Mouse (Mus musculus) hindbrain, embryonic 12.5 days (tissue): Measurements from ENCODE around the gene Frmpd1. TPM values are rescaled to one million over a fixed set of nuclear protein-coding genes. Genes with fewer than 3 reads are reported as not detected.

Experiments
- ATAC-seq: fragments of 200-750 bp; cut with Nextera tagmentation; 2 replicates; pipeline ENCODE4 v1.8.0; 2017; ENCODE audit warnings: moderate TSS enrichment; ENCODE audit not compliant: low FRiP score
- H3K27ac ChIP-seq: fragments of 300-500 bp; sonication (generic); 2 replicates; pipeline ENCODE4 v1.5.1; 2016; ENCODE audit warnings: mild to moderate bottlenecking
- H3K27me3 ChIP-seq: fragments of 300-500 bp; sonication (generic); 2 replicates; pipeline ENCODE4 v1.6.1; 2016; ENCODE audit warnings: mild to moderate bottlenecking
- H3K36me3 ChIP-seq: fragments of 300-500 bp; sonication (generic); 2 replicates; pipeline ENCODE4 v1.6.1; 2016; ENCODE audit warnings: mild to moderate bottlenecking
- H3K4me1 ChIP-seq: fragments of 300-500 bp; sonication (generic); 2 replicates; pipeline ENCODE4 v1.6.1; 2016
- H3K4me2 ChIP-seq: fragments of 300-500 bp; sonication (generic); replicated peaks from 2 replicates; pipeline ENCODE4 v1.6.1; 2016; ENCODE audit warnings: mild to moderate bottlenecking
- H3K4me3 ChIP-seq: fragments of 300-500 bp; sonication (generic); 2 replicates; pipeline ENCODE4 v1.5.1; 2016; ENCODE audit warnings: mild to moderate bottlenecking
- H3K9ac ChIP-seq: fragments of 300-500 bp; sonication (generic); 2 replicates; pipeline ENCODE4 v1.6.1; 2016; ENCODE audit warnings: mild to moderate bottlenecking, moderate library complexity
- H3K9me3 ChIP-seq: fragments of 300-500 bp; sonication (generic); replicated peaks from 2 replicates; pipeline ENCODE4 v1.6.1; 2016; ENCODE audit warnings: mild to moderate bottlenecking
- WGBS: fragments of 180-500 bp; shearing (Covaris S2); methylation state at CpG from one replicate; pipeline ENCODE4 v1.1.7; 2016; 5-methylcytosine and 5-hydroxymethylcytosine counted together
- polyA plus RNA-seq: library from polyadenylated mRNA; unstranded; fragments of >200 nt; fragmentation: Nextera tagmentation; extraction: Ambion mirVana; gene quantifications from 2 replicates; pipeline ENCODE4 v1.2.1, GENCODE M21; 2016

Gene Frmpd1
- polyA plus RNA-seq, 1 experiment from 2014 or later: 2.0 TPM

DNA sequence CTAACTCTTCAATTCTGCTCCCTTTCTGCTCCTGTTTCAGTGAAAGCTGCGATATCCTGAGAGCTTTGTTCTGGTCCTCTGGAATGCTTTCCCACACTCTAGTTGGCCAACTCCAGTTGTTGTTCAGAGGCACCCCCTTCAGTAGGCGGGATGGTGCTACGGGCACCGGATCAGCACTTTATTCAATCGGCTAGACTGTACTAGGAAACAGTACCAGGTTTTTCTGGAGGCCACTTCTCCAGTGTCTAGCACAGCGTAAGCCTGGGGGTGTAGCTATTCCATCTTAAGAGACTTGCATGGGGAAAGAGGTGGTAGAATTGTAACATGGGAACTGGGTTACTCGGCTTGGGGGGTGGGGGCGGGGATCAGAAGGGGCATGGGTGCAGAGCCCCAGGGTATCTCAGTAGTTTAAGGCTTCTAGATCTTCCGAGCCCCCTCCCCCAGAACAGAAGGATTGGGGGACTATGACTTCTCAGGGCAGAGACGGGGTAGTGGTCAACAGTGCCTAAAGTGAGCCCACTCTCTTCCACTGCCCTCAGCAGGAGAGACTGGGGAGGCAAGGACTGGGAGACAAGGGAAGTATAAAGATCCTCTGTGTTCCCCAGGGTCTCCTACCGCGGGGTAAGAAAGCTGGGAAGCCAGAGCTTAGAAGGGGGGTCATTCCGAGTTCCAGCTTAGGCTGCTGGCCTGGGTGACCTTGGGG lies 706 bp upstream of the Frmpd1 start:
- WGBS: 24% methylated on average over 13 of the region's 13 CpGs
- peaks cover 39% of the 10 kb centered on the region for H3K27me3 ChIP-seq
- no peaks in the 10 kb centered on the region for H3K9me3 ChIP-seq
- H3K4me2 ChIP-seq: peak overlapping the region; percentile 79
- peak overlapping the region; percentile 30; the same call in 1 of the 2 replicates for H3K27ac ChIP-seq
- H3K36me3 ChIP-seq: no peaks in the 10 kb centered on the region
- peaks cover 10% of the 10 kb centered on the region for H3K4me1 ChIP-seq
- H3K4me3 ChIP-seq: peak overlapping the region; percentile 64
- ATAC-seq: peak; percentile 51
- peak overlapping the region; percentile 67 for H3K9ac ChIP-seq

- WGBS: 2% methylated on average over 10 of the region's 10 CpGs
- no peaks in the 10 kb centered on the region for H3K9me3 ChIP-seq
- no peak; the same call in none of the 2 replicates for ATAC-seq
- no peaks in the 10 kb centered on the region for H3K36me3 ChIP-seq
- H3K9ac ChIP-seq: peak overlapping the region; percentile 67
- H3K4me1 ChIP-seq: peaks cover 10% of the 10 kb centered on the region
- H3K4me2 ChIP-seq: peak overlapping the region; percentile 79
- H3K27ac ChIP-seq: no peak overlapping the region
- peak overlapping the region; percentile 64 for H3K4me3 ChIP-seq
- peaks cover 39% of the 10 kb centered on the region for H3K27me3 ChIP-seq
Measured at GRCm38 (mm10) chr4:45185331-45185669, 625 bp downstream of the Frmpd1 start.

GRCm38 (mm10) chr4:45198296-45198695 lies 13.6 kb downstream of the Frmpd1 start:
- no peaks in the 10 kb centered on the region for H3K9me3 ChIP-seq
- no peak for ATAC-seq
- H3K4me1 ChIP-seq: no peaks in the 10 kb centered on the region
- no peak overlapping the region for H3K4me3 ChIP-seq
- no peak overlapping the region for H3K9ac ChIP-seq
- 63% methylated on average over 3 of the region's 3 CpGs for WGBS
- H3K36me3 ChIP-seq: no peaks in the 10 kb centered on the region
- H3K4me2 ChIP-seq: no peak overlapping the region
- no peaks in the 10 kb centered on the region for H3K27me3 ChIP-seq
- H3K27ac ChIP-seq: no peak overlapping the region

DNA sequence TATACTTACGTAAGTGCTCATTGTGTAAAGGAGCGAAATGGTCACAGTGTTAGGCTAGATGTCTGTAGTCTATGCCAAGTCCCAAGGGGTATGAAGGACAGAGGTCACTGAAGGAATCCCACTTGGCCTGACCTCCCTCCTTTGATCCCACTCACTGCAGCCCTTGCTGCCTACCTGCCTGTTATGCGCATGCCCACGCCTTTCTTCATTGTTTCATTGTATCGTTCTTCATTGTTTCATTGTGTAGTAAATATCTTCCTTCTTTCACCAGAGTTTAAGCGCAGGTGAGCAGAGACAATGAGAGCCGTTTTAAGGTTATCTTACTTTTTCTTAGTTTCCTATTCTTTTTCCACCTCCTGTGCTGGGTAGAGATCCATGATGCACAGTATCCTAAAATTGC lies 18.6 kb downstream of the Frmpd1 start:
- Histone ChIP-seq H3K4me2 (no peak overlapping the region), H3K27me3 (no peaks in the 10 kb centered on the region), H3K27ac (no peak overlapping the region), H3K4me3 (no peak overlapping the region), H3K4me1 (no peaks in the 10 kb centered on the region), H3K36me3 (no peaks in the 10 kb centered on the region), H3K9ac (no peak overlapping the region), H3K9me3 (no peaks in the 10 kb centered on the region)
- ATAC-seq: no peak
- WGBS: 87% methylated on average over 7 of the region's 7 CpGs

- 62% methylated on average over 4 of the region's 4 CpGs for WGBS
- ATAC-seq: no peak
- Histone ChIP-seq H3K4me2 (no peak overlapping the region), H3K27me3 (no peaks in the 10 kb centered on the region), H3K9me3 (no peaks in the 10 kb centered on the region), H3K27ac (no peak overlapping the region), H3K4me1 (peaks cover 10% of the 10 kb centered on the region), H3K4me3 (no peak overlapping the region), H3K36me3 (no peaks in the 10 kb centered on the region), H3K9ac (no peak overlapping the region)
Measured at GRCm38 (mm10) chr4:45207444-45207843, 22.8 kb downstream of the Frmpd1 start.

- 59% methylated on average over 12 of the region's 12 CpGs for WGBS
- Histone ChIP-seq H3K27ac (no peak overlapping the region), H3K4me1 (peaks cover 13% of the 10 kb centered on the region), H3K9ac (no peak overlapping the region), H3K4me2 (no peak overlapping the region), H3K36me3 (no peaks in the 10 kb centered on the region), H3K9me3 (no peaks in the 10 kb centered on the region), H3K27me3 (no peaks in the 10 kb centered on the region), H3K4me3 (no peak overlapping the region)
- ATAC-seq: peak; percentile 56; the same call in 1 of the 2 replicates
Measured at GRCm38 (mm10) chr4:45208832-45209363, 24.2 kb downstream of the Frmpd1 start.

- Histone ChIP-seq H3K9me3 (no peaks in the 10 kb centered on the region), H3K36me3 (no peaks in the 10 kb centered on the region), H3K4me1 (peaks cover 13% of the 10 kb centered on the region), H3K27me3 (no peaks in the 10 kb centered on the region), H3K4me2 (no peak overlapping the region), H3K4me3 (no peak overlapping the region), H3K27ac (peak overlapping the region; percentile 7; the same call in 1 of the 2 replicates), H3K9ac (no peak overlapping the region)
- WGBS: 58% methylated on average over 11 of the region's 11 CpGs
- no peak; the same call in 1 of the 2 replicates for ATAC-seq
Measured at GRCm38 (mm10) chr4:45212342-45213063, 27.8 kb downstream of the Frmpd1 start.

- H3K36me3 ChIP-seq: no peaks in the 10 kb centered on the region
- H3K27ac ChIP-seq: no peak overlapping the region
- 92% methylated on average over 8 of the region's 8 CpGs for WGBS
- H3K4me3 ChIP-seq: no peak overlapping the region
- no peak overlapping the region for H3K9ac ChIP-seq
- ATAC-seq: no peak
- H3K4me2 ChIP-seq: no peak overlapping the region
- no peaks in the 10 kb centered on the region for H3K27me3 ChIP-seq
- H3K9me3 ChIP-seq: no peaks in the 10 kb centered on the region
- no peaks in the 10 kb centered on the region for H3K4me1 ChIP-seq
Measured at GRCm38 (mm10) chr4:45219946-45220345, 35.3 kb downstream of the Frmpd1 start.

GRCm38 (mm10) chr4:45222395-45222794 lies 37.7 kb downstream of the Frmpd1 start:
- Histone ChIP-seq H3K27me3 (no peaks in the 10 kb centered on the region), H3K4me3 (no peak overlapping the region), H3K4me2 (no peak overlapping the region), H3K27ac (no peak overlapping the region), H3K9me3 (no peaks in the 10 kb centered on the region), H3K36me3 (no peaks in the 10 kb centered on the region), H3K4me1 (no peaks in the 10 kb centered on the region), H3K9ac (no peak overlapping the region)
- ATAC-seq: no peak
- 87% methylated on average over 2 of the region's 2 CpGs for WGBS

DNA sequence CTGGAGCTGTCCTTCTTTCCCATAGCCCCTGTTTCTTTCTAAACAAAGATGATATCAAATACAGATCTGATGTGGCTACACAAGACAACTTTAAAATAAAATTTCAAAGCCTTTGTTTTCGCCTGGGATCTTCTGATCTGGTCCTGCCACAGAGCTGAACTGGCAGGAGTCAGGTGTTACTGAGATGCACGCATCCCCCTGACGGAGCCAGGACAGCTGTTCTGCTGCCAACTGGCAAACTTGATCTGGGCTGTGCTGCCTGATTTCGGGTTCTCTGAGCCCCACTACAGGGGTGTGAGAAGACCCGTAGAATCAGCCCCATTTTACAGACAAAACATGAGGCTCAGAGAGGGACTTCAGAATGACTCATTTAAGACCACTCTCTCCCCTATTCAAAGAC lies 45.6 kb downstream of the Frmpd1 start:
- Histone ChIP-seq H3K4me3 (no peak overlapping the region), H3K27ac (no peak overlapping the region), H3K9ac (no peak overlapping the region), H3K36me3 (no peaks in the 10 kb centered on the region), H3K9me3 (no peaks in the 10 kb centered on the region), H3K4me1 (no peaks in the 10 kb centered on the region), H3K4me2 (no peak overlapping the region), H3K27me3 (no peaks in the 10 kb centered on the region)
- ATAC-seq: no peak
- 85% methylated on average over 5 of the region's 5 CpGs for WGBS

- Histone ChIP-seq H3K9ac (no peak overlapping the region), H3K4me2 (no peak overlapping the region), H3K27me3 (no peaks in the 10 kb centered on the region), H3K27ac (no peak overlapping the region), H3K4me1 (no peaks in the 10 kb centered on the region), H3K9me3 (no peaks in the 10 kb centered on the region), H3K36me3 (no peaks in the 10 kb centered on the region), H3K4me3 (no peak overlapping the region)
- no peak for ATAC-seq
- 84% methylated on average over 5 of the region's 5 CpGs for WGBS
Measured at GRCm38 (mm10) chr4:45238260-45238659, 53.6 kb downstream of the Frmpd1 start.

DNA sequence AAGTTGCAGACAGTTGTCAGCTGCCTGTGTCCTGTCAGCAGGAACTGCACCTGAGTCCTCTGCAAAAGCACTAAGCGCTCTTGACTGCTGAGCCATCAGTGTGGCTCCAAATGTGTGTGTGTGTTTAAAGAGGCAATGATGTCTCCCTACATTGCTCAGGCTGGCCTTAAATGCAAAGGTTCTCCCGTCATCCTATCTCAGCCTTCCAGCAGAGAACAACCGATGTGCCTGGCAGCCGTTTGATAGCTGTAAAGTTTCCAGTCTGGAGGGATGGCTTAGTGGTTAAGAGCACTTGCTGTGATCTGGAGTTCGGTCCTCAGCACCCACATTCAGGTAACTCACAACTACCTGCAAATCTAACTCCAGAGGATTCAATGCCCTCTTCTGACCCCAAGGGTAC lies 56.7 kb downstream of the Frmpd1 start:
- Histone ChIP-seq H3K4me2 (no peak overlapping the region), H3K9me3 (no peaks in the 10 kb centered on the region), H3K4me3 (no peak overlapping the region), H3K4me1 (0 out of 2 replicates have a peak, but pooled peaks cover 3% of the 10 kb centered on the region), H3K36me3 (no peaks in the 10 kb centered on the region), H3K9ac (no peak overlapping the region), H3K27me3 (no peaks in the 10 kb centered on the region), H3K27ac (no peak overlapping the region)
- WGBS: 81% methylated on average over 5 of the region's 5 CpGs
- ATAC-seq: no peak
